Mouse (Mus musculus) spleen, adult 2 months (tissue): ENCODE measurements around the gene Hmgcll1. TPM values are rescaled to one million over a fixed set of nuclear protein-coding genes. Genes with fewer than 3 reads are reported as not detected.

ENCODE experiments used
- DNase-seq, 2 experiments: peaks; one replicate each; pipeline versions ENCODE4 v3.0.0 to v3.0.0-alpha.2; 2012 to 2021; ENCODE audit warnings: low spot score in 2 of 2, low read depth in 1 of 2
- H3K27ac ChIP-seq: fragments of 200-500 bp; 2 replicates; pipeline ENCODE4 v1.5.1; 2012; ENCODE audit warnings: low read length, inconsistent platforms; ENCODE audit not compliant: insufficient read depth
- H3K27me3 ChIP-seq: fragments of 200-500 bp; 2 replicates; pipeline ENCODE4 v1.6.1; 2012; ENCODE audit warnings: mild to moderate bottlenecking, moderate library complexity, low read length, inconsistent platforms; ENCODE audit not compliant: control insufficient read depth, insufficient read depth
- H3K36me3 ChIP-seq: fragments of 200-500 bp; 2 replicates; pipeline ENCODE4 v1.6.1; 2012; ENCODE audit warnings: mild to moderate bottlenecking, low read length, inconsistent platforms; ENCODE audit not compliant: control insufficient read depth, insufficient read depth
- H3K4me1 ChIP-seq: fragments of 200-500 bp; 2 replicates; pipeline ENCODE4 v1.6.1; 2011; ENCODE audit warnings: inconsistent platforms; ENCODE audit not compliant: control insufficient read depth, insufficient read depth, insufficient read length
- H3K4me3 ChIP-seq: fragments of 200-500 bp; 2 replicates; pipeline ENCODE4 v1.5.1; 2011; ENCODE audit warnings: mild to moderate bottlenecking, inconsistent platforms; ENCODE audit not compliant: insufficient read depth, insufficient read length; ENCODE audit errors: extremely low read depth
- CTCF ChIP-seq: fragments of 200-500 bp; IDR thresholded peaks from 2 replicates; pipeline ENCODE4 v1.5.1; 2011; ENCODE audit warnings: mild to moderate bottlenecking, inconsistent platforms; ENCODE audit not compliant: insufficient read depth, insufficient read length, insufficient replicate concordance; ENCODE audit errors: extremely low read depth
- POLR2A ChIP-seq: fragments of 200-500 bp; IDR thresholded peaks from 2 replicates; pipeline ENCODE4 v1.6.1; 2011; ENCODE audit warnings: low read depth, low read length, inconsistent platforms
- WGBS: fragments of 180-500 bp; shearing (Covaris S2); methylation state at CpG from one replicate; pipeline ENCODE4 v1.1.7; 2018; 5-methylcytosine and 5-hydroxymethylcytosine counted together
- polyA plus RNA-seq: library from polyadenylated mRNA; depleted of rRNA; stranded (reverse); fragments of >200 nt; gene quantifications from 2 replicates; pipeline ENCODE4 v1.2.3, GENCODE M21; 2012

Hmgcll1 gene
- polyA plus RNA-seq, 1 experiment, result 0.05 TPM

GRCm38 (mm10) chr9:76024277-76025246 lies 9.9 kb downstream of the Hmgcll1 start:
- 14% methylated on average over 5 of the region's 5 CpGs for WGBS
- Histone ChIP-seq H3K4me3 (no peak overlapping the region), H3K27ac (no peak overlapping the region), H3K4me1 (peaks cover 3% of the 10 kb centered on the region; the same call in 1 of the 2 replicates), H3K36me3 (no peaks in the 10 kb centered on the region), H3K27me3 (no peaks in the 10 kb centered on the region)
- TF ChIP-seq POLR2A (no peak), CTCF (no peak)
- no peak for DNase-seq

- Histone ChIP-seq H3K4me3 (no peak overlapping the region), H3K27ac (no peak overlapping the region), H3K4me1 (no peaks in the 10 kb centered on the region), H3K36me3 (no peaks in the 10 kb centered on the region), H3K27me3 (no peaks in the 10 kb centered on the region)
- WGBS, result 90% methylated on average over 16 of the region's 16 CpGs
- no peak for TF ChIP-seq CTCF
- no peak for TF ChIP-seq POLR2A
- no peak for DNase-seq
Measured at GRCm38 (mm10) chr9:76029471-76030199, 15.0 kb downstream of the Hmgcll1 start.

DNA sequence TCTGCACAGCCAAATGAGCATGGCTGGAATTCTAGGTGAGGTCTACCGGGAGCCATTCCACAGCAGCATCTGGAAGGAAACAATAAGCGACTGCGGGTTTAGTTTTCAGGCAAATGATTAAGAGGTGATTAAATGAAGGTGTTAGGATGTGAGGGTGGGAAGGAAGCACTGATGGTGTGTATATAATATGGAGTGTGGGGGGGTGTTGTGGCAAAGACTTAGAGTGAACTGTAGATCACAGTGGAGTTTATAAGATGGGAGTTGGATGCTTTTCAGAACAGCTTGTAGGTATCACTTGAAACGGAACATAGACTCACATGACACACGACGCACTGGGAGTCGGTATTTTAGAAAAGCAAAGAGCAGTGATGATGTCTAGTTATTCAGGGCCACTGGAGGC lies 20.4 kb downstream of the Hmgcll1 start:
- no peak overlapping the region for H3K4me3 ChIP-seq
- DNase-seq, result no peak
- no peaks in the 10 kb centered on the region for H3K4me1 ChIP-seq
- WGBS, result 79% methylated on average over 7 of the region's 7 CpGs
- no peak overlapping the region for H3K27ac ChIP-seq
- H3K27me3 ChIP-seq, result no peaks in the 10 kb centered on the region
- TF ChIP-seq POLR2A, result no peak
- no peak for TF ChIP-seq CTCF
- no peaks in the 10 kb centered on the region for H3K36me3 ChIP-seq

- Histone ChIP-seq H3K27me3 (no peaks in the 10 kb centered on the region), H3K36me3 (no peaks in the 10 kb centered on the region), H3K4me3 (no peak overlapping the region), H3K27ac (no peak overlapping the region), H3K4me1 (no peaks in the 10 kb centered on the region)
- no peak for DNase-seq
- no peak for TF ChIP-seq CTCF
- no peak for TF ChIP-seq POLR2A
- 85% methylated on average over 9 of the region's 9 CpGs for WGBS
Measured at GRCm38 (mm10) chr9:76038327-76039103, 23.9 kb downstream of the Hmgcll1 start.

- TF ChIP-seq CTCF (no peak), POLR2A (no peak)
- Histone ChIP-seq H3K27ac (no peak overlapping the region), H3K27me3 (no peaks in the 10 kb centered on the region), H3K4me3 (no peak overlapping the region), H3K36me3 (no peaks in the 10 kb centered on the region), H3K4me1 (no peaks in the 10 kb centered on the region)
- DNase-seq, result no peak
- 94% methylated on average over 5 of the region's 5 CpGs for WGBS
Measured at GRCm38 (mm10) chr9:76039711-76040110, 25.1 kb downstream of the Hmgcll1 start.

DNA sequence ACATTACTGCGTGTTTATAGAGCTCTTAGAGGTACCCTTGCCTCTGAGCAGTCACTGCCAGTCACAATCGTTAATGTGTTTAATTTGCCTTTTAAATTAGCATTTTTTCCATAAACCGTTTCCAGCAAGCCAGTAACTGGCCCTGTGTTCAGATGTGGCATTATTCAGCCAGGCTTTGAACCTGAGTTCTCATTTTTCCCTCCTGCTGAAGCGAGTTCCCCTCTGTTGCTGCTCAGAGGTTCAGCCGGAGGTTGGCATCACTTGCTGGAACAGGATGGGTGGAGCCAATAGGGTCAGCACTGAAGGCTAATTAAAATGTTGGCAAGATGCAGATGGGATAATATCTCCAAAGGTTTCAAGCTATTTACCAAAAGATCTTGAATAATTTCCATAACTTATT lies 28.7 kb downstream of the Hmgcll1 start:
- Histone ChIP-seq H3K4me1 (no peaks in the 10 kb centered on the region), H3K4me3 (no peak overlapping the region), H3K27me3 (no peaks in the 10 kb centered on the region), H3K27ac (no peak overlapping the region), H3K36me3 (no peaks in the 10 kb centered on the region)
- 76% methylated on average over 5 of the region's 5 CpGs for WGBS
- TF ChIP-seq POLR2A, result no peak
- no peak for TF ChIP-seq CTCF
- DNase-seq, result no peak
